Mouse (Mus musculus) hindbrain, embryonic 15.5 days (tissue): ENCODE results near the gene Fam129c. TPM values are rescaled to one million over a fixed set of nuclear protein-coding genes. Genes with fewer than 3 reads are reported as not detected.

ENCODE experiments used
- ATAC-seq: fragments of 200-750 bp; cut with Nextera tagmentation; 2 replicates; pipeline ENCODE4 v1.8.0; 2017; ENCODE audit warnings: low read depth, moderate number of reproducible peaks, moderate TSS enrichment; ENCODE audit not compliant: low FRiP score
- H3K27ac ChIP-seq: fragments of 300-500 bp; sonication (generic); replicated peaks from 2 replicates; pipeline ENCODE4 v1.5.1; 2015; ENCODE audit warnings: mild to moderate bottlenecking, inconsistent platforms
- H3K27me3 ChIP-seq: fragments of 300-500 bp; sonication (generic); 2 replicates; pipeline ENCODE4 v1.6.1; 2015; ENCODE audit warnings: control low read depth, inconsistent platforms
- H3K36me3 ChIP-seq: fragments of 300-500 bp; sonication (generic); 2 replicates; pipeline ENCODE4 v1.6.1; 2015; ENCODE audit warnings: control low read depth, inconsistent platforms
- H3K4me1 ChIP-seq: fragments of 300-500 bp; sonication (generic); replicated peaks from 2 replicates; pipeline ENCODE4 v1.6.1; 2015; ENCODE audit warnings: control low read depth, inconsistent platforms
- H3K4me2 ChIP-seq: fragments of 300-500 bp; sonication (generic); 2 replicates; pipeline ENCODE4 v1.6.1; 2015; ENCODE audit warnings: moderate library complexity, mild to moderate bottlenecking, inconsistent platforms
- H3K4me3 ChIP-seq: fragments of 300-500 bp; sonication (generic); 2 replicates; pipeline ENCODE4 v1.5.1; 2015; ENCODE audit warnings: mild to moderate bottlenecking, inconsistent platforms
- H3K9ac ChIP-seq: fragments of 300-500 bp; sonication (generic); 2 replicates; pipeline ENCODE4 v1.6.1; 2015; ENCODE audit warnings: inconsistent platforms
- H3K9me3 ChIP-seq: fragments of 300-500 bp; sonication (generic); 2 replicates; pipeline ENCODE4 v1.6.1; 2016; ENCODE audit warnings: control low read depth, inconsistent platforms
- WGBS: fragments of 180-500 bp; shearing (Covaris S2); methylation state at CpG from one replicate; pipeline ENCODE4 v1.1.7; 2015; 5-methylcytosine and 5-hydroxymethylcytosine counted together
- polyA plus RNA-seq: library from polyadenylated mRNA; unstranded; fragments of >200 nt; fragmentation: Nextera tagmentation; extraction: Ambion mirVana; gene quantifications from 2 replicates; pipeline ENCODE4 v1.2.1, GENCODE M21; 2015

The Fam129c gene
- polyA plus RNA-seq, 1 experiment from 2014 or later: 8.9 TPM

DNA sequence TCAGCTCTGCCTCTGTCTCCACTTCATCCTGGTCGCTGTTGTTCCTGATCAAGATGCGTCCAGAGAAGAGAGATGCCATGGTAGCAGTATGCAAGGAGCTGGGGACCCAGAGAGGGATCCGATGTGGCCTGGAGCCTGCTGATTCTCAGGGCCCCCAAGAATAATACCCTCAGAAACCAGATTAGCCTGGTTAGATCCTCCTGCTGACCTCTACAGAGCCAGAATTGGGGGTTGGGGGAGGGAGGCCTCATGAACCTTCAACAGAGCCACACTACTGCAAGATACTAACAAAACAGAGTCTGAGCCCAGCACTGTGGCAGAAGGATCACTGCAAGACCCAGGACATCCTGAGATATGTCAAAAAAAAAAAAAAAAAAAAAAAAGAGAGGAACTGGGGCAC lies 30.9 kb upstream of the Fam129c start, which contains the start of gene Nxnl1:
TSS of gene Nxnl1 (minus strand) at position 101 of the 400 bp plus-strand sequence.
- H3K27ac ChIP-seq: no peak within 1 kb of the TSS

DNA sequence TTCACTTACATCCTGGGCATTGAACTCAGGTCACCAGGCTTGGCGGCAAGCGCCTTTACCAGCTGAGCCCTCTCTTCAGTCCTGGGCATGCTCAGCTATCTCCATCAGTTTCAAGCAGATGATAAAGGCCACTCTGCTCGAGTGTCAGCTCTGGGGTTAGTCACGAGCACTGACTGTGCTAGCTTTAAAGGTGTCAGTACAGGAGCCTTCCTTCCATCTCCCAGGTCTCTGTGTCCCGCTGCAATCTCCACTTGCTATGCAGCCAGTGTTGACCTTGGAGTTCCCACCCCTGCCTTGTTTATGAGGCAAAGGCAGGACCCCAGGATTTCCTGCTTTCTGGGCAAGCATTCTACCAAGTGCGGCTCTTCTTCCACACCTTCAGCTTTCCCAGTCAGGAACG lies 29.9 kb upstream of the Fam129c start:
- Histone ChIP-seq H3K27ac (no peak overlapping the region), H3K4me2 (no peak overlapping the region), H3K27me3 (peaks cover 12% of the 10 kb centered on the region), H3K4me1 (peaks cover 38% of the 10 kb centered on the region), H3K36me3 (no peaks in the 10 kb centered on the region), H3K4me3 (no peak overlapping the region), H3K9ac (no peak overlapping the region), H3K9me3 (no peaks in the 10 kb centered on the region; the same call in 1 of the 2 replicates)
- WGBS: 80% methylated on average over 7 of the region's 7 CpGs
- no peak for ATAC-seq

More for the DNA sequence above, 30.9 kb upstream of the Fam129c start, which contains the start of gene Nxnl1:
- peaks cover 30% of the 10 kb centered on the region for H3K4me1 ChIP-seq
- no peak within 1 kb of the TSS for H3K4me3 ChIP-seq
- peaks cover 22% of the 10 kb centered on the region for H3K27me3 ChIP-seq
- H3K9ac ChIP-seq: no peak within 1 kb of the TSS
- WGBS: 69% methylated on average over 3 of the region's 3 CpGs
- no peaks in the 10 kb centered on the region; the same call in 1 of the 2 replicates for H3K9me3 ChIP-seq
- no peak within 1 kb of the TSS for H3K4me2 ChIP-seq
- ATAC-seq: no peak
- H3K36me3 ChIP-seq: no peaks in the 10 kb centered on the region

DNA sequence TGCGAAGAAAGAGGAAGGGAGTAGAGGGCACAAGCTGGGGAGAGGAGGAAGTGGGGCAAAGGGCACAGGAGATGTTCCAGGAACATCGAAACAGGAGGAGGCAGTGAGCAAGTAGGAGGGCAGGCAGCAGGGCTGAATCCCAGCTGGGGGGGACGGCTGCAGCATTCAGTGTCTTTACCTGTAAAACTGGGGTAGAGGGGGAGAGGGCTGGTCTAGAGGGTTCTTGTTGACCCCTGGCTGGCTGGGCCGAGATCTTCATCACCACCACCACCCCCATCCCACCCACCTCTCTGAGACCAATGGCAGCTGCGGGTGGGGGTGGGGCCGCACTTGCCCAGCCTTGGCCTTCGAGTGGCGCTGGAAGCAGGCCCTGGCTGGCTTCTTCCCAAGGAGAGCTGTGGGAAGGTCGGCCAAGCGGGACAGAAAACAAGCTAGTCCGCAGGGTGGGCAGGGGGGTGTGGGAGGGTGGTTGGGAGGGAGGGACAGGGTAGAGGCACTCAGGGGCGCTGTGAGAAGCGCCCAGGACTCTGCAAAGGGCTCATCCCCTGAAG lies 29.0 kb upstream of the Fam129c start, which contains the start of gene Slc27a1:
TSS of gene Slc27a1 (plus strand) at position 496 of the 551 bp plus-strand sequence.
- WGBS: 10% methylated on average over 13 of the region's 13 CpGs
- ATAC-seq: no peak

DNA sequence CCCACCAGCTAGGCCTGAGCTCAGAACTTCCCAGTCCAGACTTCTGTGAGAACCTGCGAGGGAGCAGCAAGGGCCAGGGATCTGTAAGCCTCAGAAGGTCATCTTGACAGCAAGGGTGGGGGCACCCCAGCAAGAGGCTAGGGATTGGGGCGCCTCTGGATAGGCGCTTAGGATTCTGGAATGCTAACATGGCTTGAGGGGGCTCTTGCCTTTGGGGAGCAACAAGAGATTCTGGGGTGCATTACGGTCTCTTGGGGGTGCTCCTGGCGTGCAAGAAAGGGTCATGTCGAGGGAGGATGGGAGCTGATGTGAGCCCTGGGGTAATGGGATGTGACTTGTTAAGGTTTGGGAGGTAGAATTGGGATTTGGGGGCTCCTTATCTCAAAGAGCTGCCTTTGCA lies 28.5 kb upstream of the Fam129c start:
- ATAC-seq: no peak
- peak overlapping the region; percentile 90 for H3K27ac ChIP-seq
- H3K9me3 ChIP-seq: no peaks in the 10 kb centered on the region; the same call in 1 of the 2 replicates
- peak overlapping the region; percentile 90 for H3K4me2 ChIP-seq
- H3K4me3 ChIP-seq: peak overlapping the region; percentile 75
- no peaks in the 10 kb centered on the region for H3K36me3 ChIP-seq
- H3K27me3 ChIP-seq: no peaks in the 10 kb centered on the region
- peak overlapping the region; percentile 60 for H3K9ac ChIP-seq
- H3K4me1 ChIP-seq: peaks cover 40% of the 10 kb centered on the region
- 21% methylated on average over 6 of the region's 6 CpGs for WGBS

More for the DNA sequence above, 29.0 kb upstream of the Fam129c start, which contains the start of gene Slc27a1:
- peak within 1 kb of the TSS; percentile 90 for H3K4me2 ChIP-seq
- peaks cover 40% of the 10 kb centered on the region for H3K4me1 ChIP-seq
- peak within 1 kb of the TSS; percentile 75 for H3K4me3 ChIP-seq
- H3K9me3 ChIP-seq: no peaks in the 10 kb centered on the region; the same call in 1 of the 2 replicates
- 0 out of 2 replicates have a peak, but pooled peaks cover 3% of the 10 kb centered on the region for H3K27me3 ChIP-seq
- peak within 1 kb of the TSS; percentile 60 for H3K9ac ChIP-seq
- H3K36me3 ChIP-seq: no peaks in the 10 kb centered on the region
- H3K27ac ChIP-seq: peak within 1 kb of the TSS; percentile 90

DNA sequence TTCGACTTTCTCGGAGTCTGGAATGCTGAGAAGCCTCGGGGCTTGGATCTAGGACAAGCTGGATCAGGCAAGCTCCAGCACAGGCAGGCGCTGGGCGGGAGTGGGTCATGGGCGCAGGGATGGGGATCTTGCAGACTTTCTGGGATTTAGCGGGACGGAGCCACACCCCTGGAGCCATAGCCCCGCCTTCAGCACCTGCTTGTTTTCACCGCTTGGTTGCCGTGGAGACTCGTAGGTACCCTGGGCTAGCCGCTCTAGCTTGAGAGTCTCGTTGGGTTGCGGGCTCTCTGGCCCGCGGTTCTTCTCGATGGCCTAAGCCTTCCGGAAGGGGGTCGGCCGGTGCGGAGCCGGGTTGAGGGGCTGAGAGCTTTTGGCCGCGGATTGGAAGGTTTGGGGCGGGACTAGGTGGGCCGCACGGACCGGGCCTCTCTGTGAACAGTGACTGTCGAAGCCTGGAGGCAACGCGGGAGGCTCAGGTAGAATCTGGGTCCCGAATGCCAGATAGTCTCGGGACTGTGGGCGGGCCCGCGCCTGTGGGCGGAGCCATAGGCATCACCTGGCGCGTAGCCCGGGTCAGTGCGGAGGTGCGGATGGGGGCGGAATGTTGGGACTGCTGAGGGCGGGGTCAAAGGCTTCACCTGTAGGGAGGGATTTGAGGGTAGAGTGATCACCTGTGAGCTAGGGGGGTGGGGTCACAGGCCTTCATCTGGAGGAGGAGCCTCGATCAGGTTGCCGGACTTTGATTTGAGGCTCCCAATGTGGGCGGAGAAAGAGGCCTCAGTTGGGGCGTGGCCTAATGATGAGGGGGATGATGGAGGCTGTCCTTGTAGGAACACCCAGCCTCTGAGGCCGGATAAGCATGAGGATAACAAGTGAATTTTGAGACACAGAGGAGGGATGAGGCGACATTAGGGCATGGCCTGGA lies 27.8 kb upstream of the Fam129c start:
- no peaks in the 10 kb centered on the region for H3K9me3 ChIP-seq
- H3K9ac ChIP-seq: peak overlapping the region; percentile 60
- no peaks in the 10 kb centered on the region for H3K36me3 ChIP-seq
- no peaks in the 10 kb centered on the region for H3K27me3 ChIP-seq
- H3K27ac ChIP-seq: peak overlapping the region; percentile 90
- ATAC-seq: peak; percentile 84
- peak overlapping the region; percentile 90 for H3K4me2 ChIP-seq
- peaks cover 40% of the 10 kb centered on the region for H3K4me1 ChIP-seq
- peak overlapping the region; percentile 75 for H3K4me3 ChIP-seq
- WGBS: under 1% methylated on average over 51 of the region's 51 CpGs

DNA sequence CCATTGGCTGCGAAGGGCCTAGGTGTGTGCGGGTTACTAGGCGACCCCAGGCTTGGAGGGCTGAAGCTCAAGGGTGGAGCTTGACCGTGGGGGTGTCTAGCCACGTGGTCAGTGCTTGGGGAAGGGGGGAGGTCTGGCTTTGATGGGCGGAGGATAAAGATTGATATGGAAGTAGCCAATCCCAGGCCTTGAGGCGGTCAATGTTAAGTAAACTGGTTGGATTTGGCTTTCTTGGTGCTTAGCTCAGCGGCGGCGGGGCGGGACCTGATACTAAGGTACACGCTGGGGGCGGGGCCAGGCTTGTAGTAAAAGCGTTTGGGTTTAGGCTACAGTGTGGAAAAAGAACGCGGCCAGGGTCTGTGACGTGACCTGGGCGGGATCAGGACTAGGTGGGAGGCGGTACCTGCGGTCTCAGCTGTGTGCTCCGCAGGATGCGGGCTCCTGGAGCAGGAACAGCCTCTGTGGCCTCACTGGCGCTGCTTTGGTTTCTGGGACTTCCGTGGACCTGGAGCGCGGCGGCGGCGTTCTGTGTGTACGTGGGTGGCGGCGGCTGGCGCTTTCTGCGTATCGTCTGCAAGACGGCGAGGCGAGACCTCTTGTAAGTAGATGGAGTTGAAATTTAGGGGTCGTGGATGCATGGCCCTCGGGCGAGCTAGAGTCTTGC lies 27.0 kb upstream of the Fam129c start:
- WGBS: 1% methylated on average over 41 of the region's 41 CpGs
- H3K27ac ChIP-seq: peak overlapping the region; percentile 90
- H3K4me2 ChIP-seq: peak overlapping the region; percentile 90
- peak; percentile 93 for ATAC-seq
- peaks cover 40% of the 10 kb centered on the region for H3K4me1 ChIP-seq
- no peaks in the 10 kb centered on the region for H3K9me3 ChIP-seq
- peak overlapping the region; percentile 63 for H3K9ac ChIP-seq
- no peaks in the 10 kb centered on the region for H3K36me3 ChIP-seq
- no peaks in the 10 kb centered on the region for H3K27me3 ChIP-seq
- H3K4me3 ChIP-seq: peak overlapping the region; percentile 75

DNA sequence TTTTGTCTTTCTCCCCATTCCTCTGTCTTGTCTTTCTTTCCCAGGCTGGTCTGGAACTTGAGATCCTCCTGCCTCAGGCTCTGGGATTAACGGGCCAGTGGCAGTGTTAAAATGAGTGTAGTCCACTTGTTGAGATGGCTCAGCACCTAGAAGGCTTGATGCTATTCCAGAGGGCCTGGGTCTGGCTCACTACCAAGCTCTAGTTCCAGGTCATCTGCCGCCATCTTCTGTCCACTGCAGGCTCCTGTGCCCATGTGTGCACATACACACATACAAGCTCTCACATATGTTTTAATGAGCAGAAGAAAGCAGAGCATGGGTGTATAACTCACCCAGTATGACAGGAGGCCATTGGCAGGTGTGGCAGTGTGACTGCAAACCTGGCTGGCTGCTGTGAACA lies 25.4 kb upstream of the Fam129c start:
- ATAC-seq: no peak
- H3K36me3 ChIP-seq: no peaks in the 10 kb centered on the region
- H3K9ac ChIP-seq: no peak overlapping the region
- peak overlapping the region; percentile 4; the same call in 1 of the 2 replicates for H3K4me3 ChIP-seq
- WGBS: 82% methylated on average over 2 of the region's 2 CpGs
- H3K9me3 ChIP-seq: no peaks in the 10 kb centered on the region
- H3K4me1 ChIP-seq: peaks cover 40% of the 10 kb centered on the region
- peak overlapping the region; percentile 90 for H3K4me2 ChIP-seq
- H3K27ac ChIP-seq: peak overlapping the region; percentile 70
- no peaks in the 10 kb centered on the region for H3K27me3 ChIP-seq

DNA sequence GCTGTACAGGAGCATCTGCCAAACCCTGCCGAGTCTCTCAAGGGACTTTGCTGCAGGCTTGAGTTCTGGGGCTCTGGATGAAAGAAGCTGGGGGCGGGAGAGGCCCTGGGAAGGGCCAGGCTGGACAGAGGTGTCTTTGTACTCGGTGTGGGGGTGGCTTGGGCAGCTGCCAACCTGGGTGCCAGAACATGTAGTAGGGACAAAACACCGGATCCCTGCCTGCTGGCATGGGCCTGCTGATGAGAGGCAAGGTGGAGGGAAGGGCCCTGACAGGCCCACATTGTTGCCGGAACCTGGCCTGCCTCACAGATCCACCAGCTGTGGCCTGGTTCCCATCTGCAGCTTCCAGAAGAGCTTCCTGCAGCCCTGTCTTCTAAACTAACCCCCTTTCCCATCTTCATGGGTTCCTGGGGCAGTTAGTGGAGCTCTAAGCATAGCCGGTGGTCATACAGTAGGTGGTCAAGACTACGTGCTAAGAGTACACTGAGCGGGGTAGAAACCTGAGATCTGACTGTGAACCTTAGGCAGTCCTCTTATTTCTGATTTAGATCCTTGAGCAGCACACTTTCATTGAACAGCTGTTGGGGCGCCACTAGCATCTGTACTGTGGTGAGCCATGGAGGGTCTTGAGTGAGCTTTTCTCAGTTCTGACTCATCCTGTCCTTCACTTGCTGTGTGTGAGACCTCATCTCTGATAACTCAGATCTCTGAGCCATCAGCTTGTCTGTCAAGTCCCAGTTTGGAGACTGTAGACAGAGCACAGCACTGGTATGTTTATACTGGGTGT lies 24.4 kb upstream of the Fam129c start:
- ATAC-seq: no peak
- Histone ChIP-seq H3K36me3 (no peaks in the 10 kb centered on the region), H3K4me1 (peaks cover 40% of the 10 kb centered on the region), H3K4me3 (no peak overlapping the region), H3K9me3 (no peaks in the 10 kb centered on the region), H3K27me3 (no peaks in the 10 kb centered on the region), H3K27ac (peak overlapping the region; percentile 70), H3K9ac (no peak overlapping the region), H3K4me2 (peak overlapping the region; percentile 90)
- WGBS: 62% methylated on average over 9 of the region's 9 CpGs

DNA sequence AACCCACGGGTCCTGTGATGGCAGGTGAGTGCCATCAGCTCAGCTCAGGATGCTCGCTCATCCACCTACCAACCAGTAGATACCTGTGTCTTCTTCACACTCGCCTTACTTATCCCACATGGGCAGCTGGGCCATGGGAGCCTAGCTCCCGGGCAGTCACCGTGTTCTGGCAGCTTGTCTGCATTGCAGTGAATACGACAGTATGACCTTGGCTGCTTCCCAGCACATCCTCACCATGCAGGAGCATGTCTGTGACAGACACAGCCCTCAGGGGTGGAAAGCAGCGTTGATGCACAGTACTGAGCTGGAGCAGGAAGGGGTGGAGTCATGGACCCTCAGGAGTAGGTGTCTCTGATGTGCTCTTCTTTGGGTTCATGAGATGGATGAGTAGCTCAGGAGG lies 23.0 kb upstream of the Fam129c start:
- H3K4me1 ChIP-seq: peaks cover 29% of the 10 kb centered on the region
- H3K27me3 ChIP-seq: no peaks in the 10 kb centered on the region
- 64% methylated on average over 7 of the region's 7 CpGs for WGBS
- no peak for ATAC-seq
- H3K4me2 ChIP-seq: no peak overlapping the region
- no peaks in the 10 kb centered on the region for H3K36me3 ChIP-seq
- H3K4me3 ChIP-seq: no peak overlapping the region
- H3K9me3 ChIP-seq: no peaks in the 10 kb centered on the region
- no peak overlapping the region for H3K9ac ChIP-seq
- 0 out of 2 replicates have a peak overlapping the region, but pooled peaks have one; percentile 19 for H3K27ac ChIP-seq

DNA sequence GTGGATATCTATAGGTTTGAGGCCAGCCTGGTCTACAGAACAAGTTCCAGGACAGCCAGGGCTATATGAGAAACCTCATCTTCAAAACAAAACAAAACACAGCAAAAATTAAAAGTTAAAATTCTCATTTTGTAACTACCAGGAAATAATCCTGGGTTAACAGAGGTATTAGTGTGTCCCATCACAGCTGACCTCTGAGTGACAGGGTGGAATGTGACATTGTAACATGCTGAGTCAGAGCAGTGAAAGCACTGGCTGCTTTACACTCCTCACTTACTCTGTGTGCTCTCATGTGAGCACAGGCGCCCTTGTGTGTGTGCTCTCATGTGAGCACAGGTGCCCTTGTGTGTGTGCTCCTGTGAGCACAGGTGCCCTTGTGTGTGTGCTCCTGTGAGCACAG lies 22.4 kb upstream of the Fam129c start:
- H3K4me2 ChIP-seq: no peak overlapping the region
- peaks cover 33% of the 10 kb centered on the region for H3K4me1 ChIP-seq
- no peaks in the 10 kb centered on the region for H3K9me3 ChIP-seq
- H3K36me3 ChIP-seq: no peaks in the 10 kb centered on the region
- no peak overlapping the region for H3K4me3 ChIP-seq
- 71% methylated on average over 1 of the region's 1 CpGs for WGBS
- no peak overlapping the region for H3K9ac ChIP-seq
- no peak for ATAC-seq
- H3K27me3 ChIP-seq: no peaks in the 10 kb centered on the region
- H3K27ac ChIP-seq: no peak overlapping the region

DNA sequence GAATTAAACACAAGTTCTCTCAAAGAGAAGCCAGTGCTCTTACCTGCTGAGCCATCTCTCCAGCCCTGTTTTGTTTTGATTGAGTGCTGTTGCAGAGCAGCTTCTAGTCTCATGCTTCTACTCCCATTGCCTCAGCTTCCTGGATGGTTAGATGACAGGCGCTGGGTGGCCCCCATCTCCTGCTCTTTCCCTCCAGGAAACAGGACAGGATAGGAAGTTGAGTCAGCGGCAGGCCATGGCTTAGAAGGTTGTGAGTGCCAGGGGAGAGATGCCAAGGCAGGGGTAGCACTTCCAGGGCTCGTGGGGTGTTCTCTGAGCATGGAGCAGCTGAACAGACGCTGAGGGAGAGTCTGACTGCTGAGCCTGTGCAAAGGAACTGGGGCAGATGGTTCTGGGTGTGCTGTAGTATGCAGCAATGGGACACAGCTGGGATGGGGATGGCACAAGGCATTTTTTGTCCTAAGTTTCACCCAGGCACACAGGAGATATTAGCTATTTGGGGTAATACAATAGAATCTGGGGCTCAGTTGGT lies 19.5 kb upstream of the Fam129c start:
- peaks cover 11% of the 10 kb centered on the region for H3K4me1 ChIP-seq
- H3K27ac ChIP-seq: no peak overlapping the region
- H3K9ac ChIP-seq: no peak overlapping the region
- ATAC-seq: no peak
- H3K4me3 ChIP-seq: no peak overlapping the region
- H3K36me3 ChIP-seq: peaks cover 17% of the 10 kb centered on the region
- no peaks in the 10 kb centered on the region for H3K27me3 ChIP-seq
- 82% methylated on average over 4 of the region's 4 CpGs for WGBS
- no peaks in the 10 kb centered on the region for H3K9me3 ChIP-seq
- H3K4me2 ChIP-seq: no peak overlapping the region
